Mouse (Mus musculus): ENCODE data around the gene Krt83. TPM values are rescaled to one million over a fixed set of nuclear protein-coding genes. Genes with fewer than 3 reads are reported as not detected.
"Not testable (repeated sequence)": the region's sequence is repeated elsewhere in the genome, so short reads cannot be mapped to it uniquely, and the experiment has no call there.

Krt83 gene
- not detected for total RNA-seq (2021)
- long read RNA-seq, experiment 1: 0 reads
- long read RNA-seq, experiment 2: 0 reads

GRCm38 (mm10) chr15:101491431-101491830, at the start of gene Krt83:
Gene Krt83 (minus strand): TSS chr15:101491512.
- no peak for DNase-seq (ENCODE audit: low spot score in 2 of 2)

DNA sequence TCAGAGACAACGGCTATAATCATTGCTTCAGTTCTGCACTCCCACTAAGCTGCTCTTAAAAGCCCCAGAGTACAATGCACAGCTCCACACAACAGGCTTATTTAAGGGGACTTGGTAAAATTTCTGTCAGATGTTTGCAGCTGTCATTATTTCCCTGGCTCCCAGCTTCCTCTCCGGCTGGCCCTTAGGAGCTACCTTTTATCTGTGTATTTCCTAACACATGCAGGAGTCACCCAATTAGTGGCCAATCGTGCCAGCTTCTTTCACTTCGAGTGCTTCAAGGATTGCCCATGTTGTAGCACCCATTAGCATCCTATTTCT, 47.2 kb upstream of the Krt83 start:
- no peak for DNase-seq (ENCODE audit: low spot score in 2 of 2)

GRCm38 (mm10) chr15:101537864-101538579, 46.7 kb upstream of the Krt83 start:
- DNase-seq (ENCODE audit: low spot score in 2 of 2): no peak

DNA sequence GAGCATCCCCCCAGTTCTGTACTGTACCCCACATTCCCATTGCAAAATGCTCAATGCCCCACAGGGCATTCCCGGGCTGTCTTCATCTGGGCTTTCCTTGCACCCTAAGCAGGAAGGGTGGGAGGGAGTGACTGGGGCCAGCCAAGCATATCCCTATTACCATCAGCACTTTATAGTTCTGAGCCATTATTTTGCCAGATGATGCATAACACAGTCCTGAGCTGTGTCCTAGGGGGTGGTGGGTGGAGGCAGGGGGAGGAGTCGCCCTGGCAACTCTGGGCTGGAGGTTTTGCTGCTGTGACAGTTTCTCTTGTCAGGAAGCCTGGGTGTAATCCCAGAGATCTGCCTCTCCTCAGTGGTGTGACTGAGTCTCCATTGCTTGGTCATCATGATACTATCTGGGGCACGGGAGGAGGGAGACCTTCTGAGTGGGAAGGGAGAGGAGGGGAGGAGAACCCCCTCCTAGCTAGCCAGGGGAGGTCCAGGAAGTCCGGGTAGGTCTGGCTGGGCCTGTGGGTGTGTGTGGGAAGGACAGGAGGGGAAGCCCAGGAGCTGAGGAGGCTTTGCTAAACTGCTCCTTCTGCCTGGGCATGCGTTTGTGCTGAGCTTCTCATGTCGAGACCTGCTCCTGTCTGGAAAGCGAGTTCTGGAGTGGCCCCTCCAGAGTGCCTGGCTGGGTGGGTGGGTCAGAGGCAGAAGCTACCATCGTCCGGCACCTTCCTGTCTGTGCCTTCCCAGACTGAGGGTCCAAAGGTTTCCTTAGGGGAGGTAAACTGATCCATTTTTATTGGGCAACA, 44.9 kb upstream of the Krt83 start:
- no peak for DNase-seq (ENCODE audit: low spot score in 2 of 2)

- no peak for DNase-seq (ENCODE audit: low spot score in 2 of 2)
These were observed 41.4 kb upstream of the Krt83 start, which contains the start of gene Krt84 for GRCm38 (mm10) chr15:101532720-101533119. Gene Krt84 (minus strand): TSS chr15:101532820.

DNA sequence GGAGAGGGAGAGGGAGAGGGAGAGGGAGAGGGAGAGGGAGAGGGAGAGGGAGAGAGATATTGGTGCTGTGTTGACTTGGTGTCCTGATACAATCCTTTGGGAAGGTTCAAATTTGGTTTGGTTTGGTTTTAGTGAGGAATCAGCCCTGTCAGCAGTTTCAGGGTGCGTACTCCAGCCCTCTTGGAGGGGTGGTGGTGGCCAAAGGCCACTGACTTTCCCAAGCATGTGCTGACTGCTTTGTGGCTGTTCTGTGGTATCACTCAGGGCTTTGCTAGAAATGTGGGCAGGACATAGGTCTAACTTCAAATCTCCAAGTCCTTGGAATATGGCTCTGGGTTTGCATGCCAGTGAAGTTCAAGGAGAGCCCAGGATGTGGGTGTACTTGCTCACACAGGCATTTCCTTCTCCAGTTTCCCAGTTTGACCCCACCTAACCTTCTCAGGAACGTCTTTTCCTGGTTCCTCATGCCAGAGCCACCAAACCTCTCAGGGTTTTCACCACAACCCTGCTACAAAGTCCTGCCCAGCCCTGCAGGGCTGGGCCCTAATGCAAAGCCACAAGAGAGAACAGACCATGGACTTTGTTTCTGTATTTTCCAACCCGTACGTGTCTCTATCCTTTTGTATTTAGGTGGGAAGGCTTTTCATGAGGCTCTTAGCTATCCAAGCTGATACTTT, 31.4 kb upstream of the Krt83 start:
- no peak for DNase-seq (ENCODE audit: low spot score in 2 of 2)

GRCm38 (mm10) chr15:101519792-101520191, 28.5 kb upstream of the Krt83 start:
- peak; percentile 66 to 84 for DNase-seq (ENCODE audit: low spot score in 2 of 2)

DNA sequence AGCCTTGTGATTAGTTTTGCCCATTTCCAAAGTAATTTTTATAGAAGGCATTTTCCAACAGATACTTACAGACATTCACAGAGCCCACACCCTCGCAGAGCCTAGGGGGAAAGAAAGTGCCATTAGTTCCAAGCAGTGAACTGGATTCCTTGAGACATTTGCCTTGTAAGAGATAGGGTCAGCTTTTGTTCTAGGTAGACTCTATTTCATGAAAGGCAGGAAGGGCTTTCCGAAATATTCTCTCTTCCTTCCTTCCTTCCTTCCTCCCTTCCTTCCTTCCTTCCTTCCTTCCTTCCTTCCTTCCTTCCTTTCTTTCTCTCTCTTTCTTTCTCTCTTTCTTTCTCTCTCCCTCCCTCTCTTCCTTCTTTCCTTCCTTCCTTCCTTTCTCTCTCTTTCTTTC, 25.8 kb upstream of the Krt83 start, which contains the start of gene Gm49425:
Gm49425 (minus strand) TSS at position 101 of the 400 bp plus-strand sequence.
- not testable (repeated sequence) for DNase-seq (ENCODE audit: low spot score in 2 of 2)

DNA sequence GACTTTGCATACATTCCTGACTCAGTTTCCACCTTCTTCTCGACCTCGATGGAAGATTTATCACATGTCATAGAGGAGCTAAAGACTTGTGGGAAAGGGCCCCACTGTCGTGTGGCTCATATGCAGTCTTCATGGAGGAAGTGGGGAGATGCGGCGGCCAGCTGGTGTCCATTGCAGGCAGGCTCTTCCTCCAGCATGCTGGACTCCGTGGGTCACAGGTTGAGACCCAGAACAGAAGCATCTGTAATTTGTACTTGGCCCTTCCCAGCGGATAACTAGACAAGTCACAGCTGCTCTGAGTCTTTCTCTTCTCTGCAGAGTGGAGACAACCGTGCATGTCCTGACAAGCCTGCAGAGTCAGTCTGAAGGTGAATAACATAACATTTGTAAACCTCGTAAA, 16.9 kb upstream of the Krt83 start:
- DNase-seq (ENCODE audit: low spot score in 2 of 2): no peak

GRCm38 (mm10) chr15:101506896-101507758, 15.8 kb upstream of the Krt83 start:
- DNase-seq (ENCODE audit: low spot score in 2 of 2): no peak

DNA sequence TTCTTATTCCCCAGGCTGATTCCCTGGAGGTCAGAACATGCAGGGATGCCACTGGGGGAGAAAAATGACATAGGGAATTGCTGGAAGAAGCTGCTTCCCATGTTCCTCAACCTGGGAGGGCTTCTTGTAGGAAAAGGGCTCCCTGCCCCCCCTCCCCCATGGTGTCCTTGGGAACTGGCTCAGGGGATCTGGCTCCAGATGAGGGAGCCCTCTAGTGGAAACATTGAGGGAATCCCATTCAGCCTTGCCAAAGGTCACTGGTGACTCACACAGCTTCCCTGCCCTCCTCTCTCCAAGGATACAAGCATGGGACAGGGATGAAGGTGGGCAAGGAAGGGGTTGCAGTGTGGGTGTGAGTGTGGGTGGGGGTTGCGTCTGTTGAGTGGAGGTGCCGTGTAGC, 5.9 kb upstream of the Krt83 start:
- no peak for DNase-seq (ENCODE audit: low spot score in 2 of 2)

GRCm38 (mm10) chr15:101495266-101495665, 4.0 kb upstream of the Krt83 start:
- DNase-seq (ENCODE audit: low spot score in 2 of 2): no peak

DNA sequence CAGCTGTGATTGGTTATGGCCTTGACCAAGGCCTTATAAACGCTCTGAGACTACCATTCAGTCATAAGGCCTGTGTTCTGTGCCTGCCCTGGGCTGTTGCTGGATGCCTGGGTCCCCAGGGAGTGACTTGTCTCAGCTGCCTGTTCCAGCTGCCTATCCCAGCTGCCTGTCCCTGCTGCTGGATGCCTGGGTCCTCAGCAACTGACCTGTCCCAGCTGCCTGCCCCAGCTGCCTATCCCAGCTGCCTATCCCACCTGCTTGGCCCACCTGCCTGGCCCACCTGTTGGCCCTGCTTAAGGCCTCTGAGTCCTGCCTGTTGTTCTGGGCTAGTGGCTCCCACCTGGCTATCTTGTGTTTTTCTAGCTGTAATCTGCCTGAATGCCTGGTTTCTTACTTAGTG, 2.9 kb upstream of the Krt83 start:
- DNase-seq (ENCODE audit: low spot score in 2 of 2): no peak

GRCm38 (mm10) chr15:101493713-101494112, 2.4 kb upstream of the Krt83 start:
- no peak for DNase-seq (ENCODE audit: low spot score in 2 of 2)

DNA sequence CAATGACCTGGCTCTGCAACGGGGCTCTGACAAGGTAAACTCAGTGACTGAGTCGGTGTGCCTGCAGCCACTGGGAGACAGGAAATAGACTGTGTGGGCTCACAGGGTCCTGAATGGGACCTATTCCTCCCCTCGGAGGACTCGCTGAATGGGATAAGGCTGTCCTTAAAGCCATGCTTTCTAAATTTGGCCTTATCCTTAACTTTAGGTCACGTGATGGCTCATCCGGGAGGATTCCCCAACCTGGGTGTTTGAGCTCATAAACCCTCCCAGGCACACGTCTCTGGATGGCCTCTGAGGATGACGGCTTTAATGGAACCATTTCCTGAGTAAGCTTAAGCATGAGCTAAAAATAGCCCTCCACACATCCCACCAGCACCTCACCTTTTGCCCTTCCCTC, 1.4 kb upstream of the Krt83 start:
- DNase-seq (ENCODE audit: low spot score in 2 of 2): no peak

GRCm38 (mm10) chr15:101485911-101486635, 5.2 kb downstream of the Krt83 start:
- DNase-seq (ENCODE audit: low spot score in 2 of 2): no peak

GRCm38 (mm10) chr15:101484939-101485338, 6.4 kb downstream of the Krt83 start:
- DNase-seq (ENCODE audit: low spot score in 2 of 2): no peak

DNA sequence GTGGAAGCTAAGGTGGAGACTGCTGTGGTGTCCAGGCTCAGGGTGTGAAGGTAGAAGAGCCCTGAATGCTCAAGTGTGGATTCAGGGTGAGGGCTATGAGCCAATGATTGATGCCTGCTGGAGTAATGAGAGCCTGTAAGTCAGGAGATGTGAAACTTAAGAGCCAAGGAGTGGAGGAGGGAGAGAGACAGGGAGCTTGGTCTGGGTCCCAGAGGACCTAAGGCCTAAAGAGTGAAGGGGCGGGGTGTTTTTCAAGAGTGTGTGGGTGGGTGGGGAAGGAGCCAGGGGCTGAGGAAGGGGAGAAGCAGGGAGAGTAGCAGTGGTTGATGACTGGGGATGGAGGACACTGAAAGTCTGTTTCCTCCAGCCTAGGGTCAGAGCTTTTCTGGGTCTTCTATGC, 7.7 kb downstream of the Krt83 start:
- DNase-seq (ENCODE audit: low spot score in 2 of 2): no peak

DNA sequence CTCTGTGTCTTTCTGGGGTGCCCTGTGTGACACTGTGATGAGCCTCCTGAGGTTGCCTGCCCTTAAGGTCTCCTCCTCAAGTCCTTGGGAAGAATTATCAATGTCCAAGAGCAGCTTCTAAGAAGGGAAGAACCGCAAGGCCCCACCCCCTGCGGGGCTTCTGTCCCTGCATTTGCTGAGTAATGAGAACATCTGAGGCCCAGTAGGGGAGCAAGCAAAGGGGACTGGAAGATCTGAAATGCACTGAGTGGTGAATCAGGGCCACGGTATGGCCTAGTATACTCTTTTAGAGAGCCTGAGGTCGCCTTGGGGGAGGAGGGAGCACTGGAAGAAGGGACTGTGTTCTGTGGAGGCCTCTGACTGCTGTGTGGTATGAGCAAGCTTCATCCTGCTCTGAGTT, 9.3 kb downstream of the Krt83 start:
- no peak for DNase-seq (ENCODE audit: low spot score in 2 of 2)

DNA sequence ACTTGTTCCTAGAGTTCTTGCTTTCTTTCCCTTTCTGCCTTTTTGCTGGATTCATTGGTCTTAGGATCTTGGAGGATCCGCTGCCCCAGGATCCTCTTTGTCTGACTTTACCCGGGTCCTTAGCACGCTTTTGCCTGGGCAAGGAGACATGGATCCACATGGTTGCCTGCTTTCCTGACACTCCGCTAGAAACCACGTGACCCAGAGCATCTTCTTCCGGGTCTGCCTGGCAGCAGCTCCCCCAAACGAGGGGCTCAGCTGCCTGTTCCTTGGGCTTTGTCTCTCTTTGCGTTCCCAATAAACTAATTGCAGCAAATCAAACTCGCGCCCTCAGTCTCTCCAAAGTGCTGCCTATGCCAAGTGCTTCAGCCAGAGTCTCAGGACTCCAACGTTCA, 11.6 kb downstream of the Krt83 start:
- DNase-seq (ENCODE audit: low spot score in 2 of 2): no peak

Measured in layer of hippocampus, postnatal 14 days (tissue).